Mouse (Mus musculus) limb, embryonic 14.5 days (tissue): ENCODE measurements around the gene Mllt6. TPM values are rescaled to one million over a fixed set of nuclear protein-coding genes. Genes with fewer than 3 reads are reported as not detected.

ENCODE experiments used
- ATAC-seq: fragments of 200-750 bp; cut with Nextera tagmentation; 2 replicates; pipeline ENCODE4 v1.8.0; 2017; ENCODE audit warnings: low read depth, moderate number of reproducible peaks, moderate TSS enrichment; ENCODE audit not compliant: low FRiP score
- DNase-seq: peaks from one replicate; pipeline ENCODE4 v3.0.0-alpha.2; 2015; ENCODE audit warnings: low spot score
- H3K27ac ChIP-seq: fragments of 300-500 bp; sonication (generic); replicated peaks from 2 replicates; pipeline ENCODE4 v1.5.1; 2014; ENCODE audit warnings: low read depth, mild to moderate bottlenecking, low read length, moderate library complexity, mixed read lengths
- H3K27me3 ChIP-seq: fragments of 300-500 bp; sonication (generic); 2 replicates; pipeline ENCODE4 v1.6.1; 2014; ENCODE audit warnings: low read length, mixed read lengths; ENCODE audit not compliant: control insufficient read depth, insufficient read depth
- H3K36me3 ChIP-seq: fragments of 300-500 bp; sonication (generic); 2 replicates; pipeline ENCODE4 v1.6.1; 2014; ENCODE audit warnings: mild to moderate bottlenecking, low read length, moderate library complexity, mixed read lengths; ENCODE audit not compliant: control insufficient read depth, insufficient read depth
- H3K4me1 ChIP-seq: fragments of 300-500 bp; sonication (generic); 2 replicates; pipeline ENCODE4 v1.6.1; 2014; ENCODE audit warnings: antibody characterized with exemption, low read length, mixed read lengths; ENCODE audit not compliant: control insufficient read depth, insufficient read depth
- H3K4me2 ChIP-seq: fragments of 300-500 bp; sonication (generic); replicated peaks from 2 replicates; pipeline ENCODE4 v1.6.1; 2014; ENCODE audit warnings: low read depth, mild to moderate bottlenecking, low read length, moderate library complexity; ENCODE audit not compliant: severe bottlenecking
- H3K4me3 ChIP-seq: fragments of 300-500 bp; sonication (generic); replicated peaks from 2 replicates; pipeline ENCODE4 v1.5.1; 2014; ENCODE audit warnings: low read length
- H3K9ac ChIP-seq: fragments of 300-500 bp; sonication (generic); 2 replicates; pipeline ENCODE4 v1.6.1; 2014; ENCODE audit warnings: mild to moderate bottlenecking, low read depth, low read length, moderate library complexity; ENCODE audit not compliant: severe bottlenecking
- H3K9me3 ChIP-seq: fragments of 300-500 bp; sonication (generic); 2 replicates; pipeline ENCODE4 v1.6.1; 2016; ENCODE audit warnings: low read length; ENCODE audit not compliant: control insufficient read depth
- POLR2A ChIP-seq: fragments of 200-500 bp; IDR thresholded peaks from 2 replicates; pipeline ENCODE4 v1.8.0; 2012; ENCODE audit warnings: inconsistent platforms, mild to moderate bottlenecking, moderate library complexity, borderline replicate concordance; ENCODE audit not compliant: insufficient read depth, insufficient read length; ENCODE audit errors: extremely low read depth
- WGBS: fragments of 180-500 bp; shearing (Covaris S2); extraction: QIAGEN DNeasy Blood & Tissue Kit; methylation state at CpG from one replicate; pipeline ENCODE4 v1.1.7; 2014; 5-methylcytosine and 5-hydroxymethylcytosine counted together
- polyA plus RNA-seq, 2 experiments: library from polyadenylated mRNA; depleted of rRNA in 1 of 2; stranded (reverse) in 1 of 2; unstranded in 1 of 2; fragments of >200 nt; fragmentation: Nextera tagmentation in 1 of 2; extraction: Ambion mirVana in 1 of 2; gene quantifications; 2 replicates each; pipeline versions ENCODE4 v1.2.1 to v1.2.3; 2012 to 2014

Mllt6 gene
- polyA plus RNA-seq, 2 experiments = 4.9 to 28.6 TPM

GRCm38 (mm10) chr11:97628303-97628567 lies 35.0 kb upstream of the Mllt6 start:
- no peak for ATAC-seq
- under 1% methylated on average over 25 of the region's 28 CpGs for WGBS
- Histone ChIP-seq H3K36me3 (no peaks in the 10 kb centered on the region), H3K4me1 (peaks cover 14% of the 10 kb centered on the region; the same call in 1 of the 2 replicates), H3K27ac (no peak overlapping the region), H3K4me3 (peak overlapping the region; percentile 73), H3K9ac (peak overlapping the region; percentile 70; the same call in 1 of the 2 replicates), H3K4me2 (peak overlapping the region; percentile 95), H3K9me3 (no peaks in the 10 kb centered on the region), H3K27me3 (peaks cover 64% of the 10 kb centered on the region)
- no peak for TF ChIP-seq POLR2A
- no peak for DNase-seq

- no peaks in the 10 kb centered on the region for H3K36me3 ChIP-seq
- peak overlapping the region; percentile 95 for H3K4me2 ChIP-seq
- peak overlapping the region; percentile 70 for H3K9ac ChIP-seq
- peak; percentile 13; the same call in 1 of the 2 replicates for ATAC-seq
- TF ChIP-seq POLR2A = no peak
- peaks cover 14% of the 10 kb centered on the region; the same call in 1 of the 2 replicates for H3K4me1 ChIP-seq
- H3K4me3 ChIP-seq = peak overlapping the region; percentile 73
- H3K27ac ChIP-seq = no peak overlapping the region
- DNase-seq = no peak
- H3K9me3 ChIP-seq = no peaks in the 10 kb centered on the region
- peaks cover 64% of the 10 kb centered on the region for H3K27me3 ChIP-seq
- WGBS = 4% methylated on average over 87 of the region's 106 CpGs
Measured at GRCm38 (mm10) chr11:97628568-97629518, 34.4 kb upstream of the Mllt6 start.

GRCm38 (mm10) chr11:97629576-97629975 lies 33.6 kb upstream of the Mllt6 start, which contains the start of gene Epop:
Gene Epop, minus strand, starts transcription at chr11:97629702.
- no peak within 1 kb of the TSS for H3K27ac ChIP-seq
- H3K4me1 ChIP-seq = peaks cover 14% of the 10 kb centered on the region; the same call in 1 of the 2 replicates
- WGBS = 3% methylated on average over 44 of the region's 47 CpGs
- H3K4me2 ChIP-seq = peak within 1 kb of the TSS; percentile 95
- H3K4me3 ChIP-seq = peak within 1 kb of the TSS; percentile 73
- H3K27me3 ChIP-seq = peaks cover 64% of the 10 kb centered on the region
- peak within 1 kb of the TSS; percentile 70 for H3K9ac ChIP-seq
- H3K9me3 ChIP-seq = no peaks in the 10 kb centered on the region
- DNase-seq (peak; percentile 89), ATAC-seq (peak; percentile 95)
- no peaks in the 10 kb centered on the region for H3K36me3 ChIP-seq
- 0 out of 2 replicates have a peak, but pooled peaks have one; percentile 45 for TF ChIP-seq POLR2A

- H3K9me3 ChIP-seq = no peaks in the 10 kb centered on the region
- H3K27me3 ChIP-seq = peaks cover 55% of the 10 kb centered on the region
- WGBS = 29% methylated on average over 2 of the region's 2 CpGs
- no peak overlapping the region for H3K27ac ChIP-seq
- no peak overlapping the region for H3K9ac ChIP-seq
- H3K4me2 ChIP-seq = no peak overlapping the region
- ATAC-seq (no peak), DNase-seq (no peak)
- H3K4me3 ChIP-seq = no peak overlapping the region
- H3K36me3 ChIP-seq = no peaks in the 10 kb centered on the region
- H3K4me1 ChIP-seq = peaks cover 14% of the 10 kb centered on the region; the same call in 1 of the 2 replicates
- TF ChIP-seq POLR2A = no peak
Measured at GRCm38 (mm10) chr11:97631046-97631445, 32.2 kb upstream of the Mllt6 start.

- Histone ChIP-seq H3K4me1 (peaks cover 14% of the 10 kb centered on the region; the same call in 1 of the 2 replicates), H3K27me3 (peaks cover 50% of the 10 kb centered on the region), H3K9me3 (no peaks in the 10 kb centered on the region), H3K4me2 (no peak overlapping the region), H3K4me3 (no peak overlapping the region), H3K36me3 (no peaks in the 10 kb centered on the region), H3K27ac (no peak overlapping the region), H3K9ac (no peak overlapping the region)
- ATAC-seq = no peak
- WGBS = 16% methylated on average over 5 of the region's 5 CpGs
- no peak for TF ChIP-seq POLR2A
- no peak for DNase-seq
Measured at GRCm38 (mm10) chr11:97631500-97631899, 31.7 kb upstream of the Mllt6 start.
